Mouse (Mus musculus): Measurements from ENCODE around the gene Plekhm2.

The Plekhm2 gene

GRCm38 (mm10) chr4:141632111-141632873 lies 32.4 kb downstream of the Plekhm2 start:
- no peak for DNase-seq (ENCODE audit: low spot score)

GRCm38 (mm10) chr4:141631250-141631649 lies 33.4 kb downstream of the Plekhm2 start:
- DNase-seq (ENCODE audit: low spot score) = no peak

- DNase-seq (ENCODE audit: low spot score) = no peak
Observed at GRCm38 (mm10) chr4:141630021-141630420, 34.7 kb downstream of the Plekhm2 start.

GRCm38 (mm10) chr4:141628661-141629060 lies 36.0 kb downstream of the Plekhm2 start:
- no peak for DNase-seq (ENCODE audit: low spot score)

GRCm38 (mm10) chr4:141627502-141627901 lies 37.2 kb downstream of the Plekhm2 start:
- DNase-seq (ENCODE audit: low spot score) = no peak

- DNase-seq (ENCODE audit: low spot score) = no peak
Observed at GRCm38 (mm10) chr4:141625774-141626550, 38.7 kb downstream of the Plekhm2 start.

GRCm38 (mm10) chr4:141624983-141625773 lies 39.5 kb downstream of the Plekhm2 start:
- peak; percentile 55 for DNase-seq (ENCODE audit: low spot score)

- no peak for DNase-seq (ENCODE audit: low spot score)
Observed at GRCm38 (mm10) chr4:141624134-141624533, 40.6 kb downstream of the Plekhm2 start.

- DNase-seq (ENCODE audit: low spot score) = peak; percentile 61
Observed at GRCm38 (mm10) chr4:141623666-141624065, 41.0 kb downstream of the Plekhm2 start, which contains the start of gene Slc25a34. TSS of gene Slc25a34 (minus strand) at chr4:141623821.

- no peak for DNase-seq (ENCODE audit: low spot score)
Observed at GRCm38 (mm10) chr4:141623037-141623436, 41.7 kb downstream of the Plekhm2 start.

GRCm38 (mm10) chr4:141622580-141622979 lies 42.1 kb downstream of the Plekhm2 start:
- no peak for DNase-seq (ENCODE audit: low spot score)

GRCm38 (mm10) chr4:141622091-141622490 lies 42.6 kb downstream of the Plekhm2 start:
- DNase-seq (ENCODE audit: low spot score) = no peak

- no peak for DNase-seq (ENCODE audit: low spot score)
Observed at GRCm38 (mm10) chr4:141621297-141621696, 43.4 kb downstream of the Plekhm2 start.

GRCm38 (mm10) chr4:141619299-141619883 lies 45.3 kb downstream of the Plekhm2 start:
- no peak for DNase-seq (ENCODE audit: low spot score)

- peak; percentile 63 for DNase-seq (ENCODE audit: low spot score)
Observed at GRCm38 (mm10) chr4:141618565-141619243, 46.0 kb downstream of the Plekhm2 start, which contains the start of gene Tmem82. TSS of gene Tmem82 (minus strand) at chr4:141618633.

GRCm38 (mm10) chr4:141617863-141618564 lies 46.7 kb downstream of the Plekhm2 start:
- DNase-seq (ENCODE audit: low spot score) = no peak

GRCm38 (mm10) chr4:141617299-141617698 lies 47.4 kb downstream of the Plekhm2 start:
- DNase-seq (ENCODE audit: low spot score) = peak; percentile 62

- DNase-seq (ENCODE audit: low spot score) = no peak
Observed at GRCm38 (mm10) chr4:141616811-141617210, 47.9 kb downstream of the Plekhm2 start.

GRCm38 (mm10) chr4:141614946-141615345 lies 49.8 kb downstream of the Plekhm2 start:
- no peak for DNase-seq (ENCODE audit: low spot score)

GRCm38 (mm10) chr4:141609538-141609937 lies 55.2 kb downstream of the Plekhm2 start:
- DNase-seq (ENCODE audit: low spot score) = no peak

GRCm38 (mm10) chr4:141605861-141606260 lies 58.8 kb downstream of the Plekhm2 start, which contains the start of gene Fblim1:
TSS of gene Fblim1 (minus strand) at chr4:141606096.
- no peak for DNase-seq (ENCODE audit: low spot score)

All from MN1 (cell line).